Mouse (Mus musculus): ENCODE results near the gene Vmac.

DNA sequence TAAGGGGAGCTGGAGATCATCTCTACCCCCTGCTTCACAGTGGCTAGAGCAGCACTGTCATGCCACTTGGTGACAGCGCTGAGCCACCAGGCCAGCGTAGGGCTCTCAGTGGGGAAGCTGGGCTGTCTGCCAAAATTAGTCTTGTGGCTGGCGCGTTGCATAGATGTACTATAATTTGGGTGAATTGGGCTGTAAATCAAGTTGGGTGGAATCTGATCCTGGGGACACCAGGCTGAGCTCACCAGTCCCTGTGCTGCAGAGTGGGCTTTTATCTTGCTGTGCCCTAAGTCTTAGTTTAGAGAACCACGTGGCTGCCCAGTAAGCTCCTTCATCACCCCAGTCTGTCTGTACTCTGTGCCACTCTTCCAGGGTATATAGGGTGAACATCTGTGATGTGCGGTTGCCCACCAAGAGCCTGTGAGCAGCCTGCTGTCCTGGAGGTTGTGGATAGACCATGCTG, 23.9 kb downstream of the Vmac start:
- no peak for TF ChIP-seq ZC3H11A (IDR thresholded peaks at IDR 0.05; ENCODE audit: borderline replicate concordance, low read depth, low read length)
- no peak for TF ChIP-seq CHD2 (IDR thresholded peaks at IDR 0.05; ENCODE audit: low read depth, low read length)
- no peak for TF ChIP-seq ZNF384 (IDR thresholded peaks at IDR 0.05; ENCODE audit: low read depth, low read length)
- no peak for TF ChIP-seq MAFK (IDR thresholded peaks at IDR 0.05; ENCODE audit: insufficient read depth, low read depth, low read length)
